Mouse (Mus musculus) right cerebral cortex, postnatal 4 days (tissue): ENCODE data around the gene Nap1l2.
"Not testable (repeated sequence)": the region's sequence is repeated elsewhere in the genome, so short reads cannot be mapped to it uniquely, and the experiment has no call there.

Source experiments
- DNase-seq: peaks from one replicate; pipeline ENCODE4 v3.0.0-alpha.2; 2022

The Nap1l2 gene

DNA sequence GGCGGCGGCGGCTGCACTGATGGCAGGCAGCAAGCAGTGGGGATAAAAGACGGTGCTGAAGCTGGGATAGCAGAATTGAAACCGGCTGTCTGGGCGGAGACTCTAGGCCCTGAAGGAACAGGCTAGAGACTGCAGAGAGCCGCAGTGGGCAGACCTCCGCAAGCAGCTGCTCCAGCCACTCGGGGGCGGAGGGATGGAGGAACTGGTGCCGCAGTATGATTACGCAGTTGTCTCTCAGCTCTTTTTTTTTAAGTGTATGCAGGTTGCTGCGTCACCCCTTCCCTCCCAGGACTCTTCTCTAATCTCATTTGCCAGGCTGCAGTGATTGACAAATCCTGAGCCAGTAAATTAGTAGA is at the start of gene Nap1l2:
Gene Nap1l2 (minus strand): TSS at position 210 of the 356 bp plus-strand sequence.
- peak; percentile 53 for DNase-seq

GRCm38 (mm10) chrX:103215251-103215650 is 28.8 kb upstream of the Nap1l2 start:
- DNase-seq: no peak

- DNase-seq: no peak
Observed at GRCm38 (mm10) chrX:103186829-103187228, 389 bp upstream of the Nap1l2 start.

DNA sequence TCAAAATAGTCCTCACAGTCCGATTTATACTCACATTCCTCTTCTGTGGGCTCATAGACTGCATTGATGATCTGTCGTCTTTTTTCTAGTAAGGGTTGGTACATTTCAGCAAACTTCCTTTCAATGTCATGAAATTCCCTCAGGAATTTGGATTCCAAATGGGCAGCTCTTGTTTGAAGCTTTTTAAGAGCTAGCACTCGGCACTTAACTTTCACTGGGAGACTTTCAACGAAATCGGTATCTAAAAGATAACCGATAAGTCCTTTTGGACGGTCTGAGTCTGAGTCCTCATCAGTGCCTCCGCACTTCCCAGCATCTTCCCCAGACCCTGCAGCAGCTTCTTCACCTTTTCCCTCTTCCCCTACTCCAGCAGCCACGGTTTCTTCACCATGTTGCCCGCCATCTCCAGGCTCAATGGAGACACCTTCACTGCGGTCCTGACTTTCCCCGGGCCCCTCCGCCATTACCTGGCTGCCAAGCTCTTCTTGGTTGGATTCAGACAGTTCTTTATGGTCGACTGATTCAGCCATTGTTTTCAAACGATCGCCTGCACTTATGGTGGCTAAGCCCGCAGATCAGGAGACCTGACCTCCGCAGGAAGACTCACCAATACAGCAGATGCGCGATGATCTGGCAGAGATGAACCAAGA is 534 bp downstream of the Nap1l2 start:
- DNase-seq: peak; percentile 11

- no peak for DNase-seq
Observed at GRCm38 (mm10) chrX:103183536-103183935, 2.9 kb downstream of the Nap1l2 start.

- no peak for DNase-seq
Observed at GRCm38 (mm10) chrX:103179771-103180558, 6.5 kb downstream of the Nap1l2 start.

DNA sequence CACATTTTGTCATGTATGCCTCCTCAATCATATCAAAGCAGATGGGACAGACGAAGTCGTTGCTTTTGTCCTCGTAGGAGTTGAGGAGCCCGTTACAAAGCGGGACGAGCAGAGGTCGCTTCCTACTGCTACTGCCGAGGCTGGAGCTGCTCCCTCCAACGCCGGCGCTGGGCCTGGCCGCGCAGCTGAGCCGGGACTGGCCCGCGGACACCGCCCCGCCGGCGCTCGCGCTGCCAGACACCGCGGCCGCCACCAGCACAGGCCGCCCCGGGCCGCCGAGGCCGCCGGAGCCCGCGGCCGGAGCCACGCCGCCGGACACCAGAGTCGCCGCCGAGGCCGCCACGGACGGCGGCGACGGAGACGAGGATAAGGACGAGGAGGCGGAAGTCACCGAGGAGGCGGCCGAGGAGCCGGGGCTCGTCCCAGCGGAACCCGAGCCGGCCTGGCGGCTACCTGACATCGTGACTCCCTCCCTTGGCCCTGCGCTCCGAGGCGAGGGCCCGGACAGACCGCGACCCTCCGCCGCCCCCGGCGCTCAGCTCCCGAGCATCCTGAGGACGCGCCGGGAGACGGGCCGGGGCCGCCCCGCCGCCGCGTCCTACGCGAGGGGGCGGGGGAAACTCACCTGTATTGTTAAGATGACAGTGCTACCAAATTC is 21.4 kb downstream of the Nap1l2 start:
- DNase-seq: not testable (repeated sequence)

DNA sequence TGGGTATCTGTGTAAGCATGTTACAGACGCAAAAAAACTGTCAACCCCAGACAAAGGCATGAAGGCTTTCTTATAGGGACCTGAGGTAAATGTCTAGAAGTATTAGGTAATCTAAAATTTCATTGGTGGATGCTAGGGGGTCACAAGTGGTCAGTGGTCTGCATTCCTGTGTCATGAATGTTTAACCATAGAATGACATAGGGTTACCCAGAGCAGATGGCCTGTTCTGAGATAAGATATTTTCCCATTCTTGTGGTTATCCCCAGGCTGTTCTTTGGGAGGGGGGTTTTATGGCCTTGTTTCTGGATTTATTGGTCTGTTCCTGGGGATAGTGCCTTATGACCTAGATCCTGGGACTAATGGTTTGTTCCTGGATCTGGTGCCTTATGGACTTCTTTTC is 30.3 kb downstream of the Nap1l2 start:
- no peak for DNase-seq

DNA sequence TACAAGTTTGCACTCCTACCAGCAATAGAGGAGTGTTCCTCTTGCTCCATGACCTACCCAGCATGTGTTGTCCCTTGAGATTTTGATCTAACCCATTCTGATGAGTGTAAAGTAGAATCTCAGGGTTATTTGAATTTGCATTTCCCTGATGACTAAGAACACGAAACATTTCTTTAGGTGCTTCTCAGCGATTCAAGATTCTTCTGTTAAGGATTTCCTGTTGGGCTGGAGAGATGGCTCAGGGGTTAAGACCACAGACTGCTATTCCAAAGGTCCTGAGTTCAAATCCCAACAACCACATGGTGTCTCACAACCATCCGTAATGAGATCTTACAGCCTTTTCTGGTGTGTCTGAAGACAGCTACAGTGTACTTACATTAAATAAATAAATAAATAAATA is 47.9 kb downstream of the Nap1l2 start:
- DNase-seq: no peak
